Mouse (Mus musculus) bone marrow macrophage, adult 2 months (primary cell): ENCODE measurements around the gene Tdrd7. TPM values are rescaled to one million over a fixed set of nuclear protein-coding genes. Genes with fewer than 3 reads are reported as not detected.

Source experiments
- H3K27ac ChIP-seq: 2 replicates; pipeline ENCODE4 v1.5.1; 2012; ENCODE audit warnings: low read depth, low read length; ENCODE audit not compliant: insufficient read depth
- H3K4me1 ChIP-seq: 2 replicates; pipeline ENCODE4 v1.6.1; 2012; ENCODE audit warnings: low read length; ENCODE audit not compliant: control insufficient read depth, insufficient read depth
- H3K4me3 ChIP-seq: 2 replicates; pipeline ENCODE4 v1.5.1; 2012; ENCODE audit warnings: mild to moderate bottlenecking, low read length, moderate library complexity; ENCODE audit not compliant: insufficient read depth
- CTCF ChIP-seq: IDR thresholded peaks from 2 replicates; pipeline ENCODE4 v1.5.1; 2012; ENCODE audit warnings: low read depth, mild to moderate bottlenecking, low read length, moderate library complexity
- POLR2A ChIP-seq: IDR thresholded peaks from 2 replicates; pipeline ENCODE4 v1.6.1; 2012; ENCODE audit warnings: mild to moderate bottlenecking, low read depth, low read length, borderline replicate concordance
- polyA plus RNA-seq: library from polyadenylated mRNA; stranded (reverse); fragments of >200 nt; gene quantifications from 2 replicates; pipeline ENCODE4 v1.2.4, GENCODE M21; 2012; ENCODE audit not compliant: missing spikeins, insufficient read depth, insufficient read length

Gene Tdrd7
- polyA plus RNA-seq, 1 experiment = 44.1 TPM

DNA sequence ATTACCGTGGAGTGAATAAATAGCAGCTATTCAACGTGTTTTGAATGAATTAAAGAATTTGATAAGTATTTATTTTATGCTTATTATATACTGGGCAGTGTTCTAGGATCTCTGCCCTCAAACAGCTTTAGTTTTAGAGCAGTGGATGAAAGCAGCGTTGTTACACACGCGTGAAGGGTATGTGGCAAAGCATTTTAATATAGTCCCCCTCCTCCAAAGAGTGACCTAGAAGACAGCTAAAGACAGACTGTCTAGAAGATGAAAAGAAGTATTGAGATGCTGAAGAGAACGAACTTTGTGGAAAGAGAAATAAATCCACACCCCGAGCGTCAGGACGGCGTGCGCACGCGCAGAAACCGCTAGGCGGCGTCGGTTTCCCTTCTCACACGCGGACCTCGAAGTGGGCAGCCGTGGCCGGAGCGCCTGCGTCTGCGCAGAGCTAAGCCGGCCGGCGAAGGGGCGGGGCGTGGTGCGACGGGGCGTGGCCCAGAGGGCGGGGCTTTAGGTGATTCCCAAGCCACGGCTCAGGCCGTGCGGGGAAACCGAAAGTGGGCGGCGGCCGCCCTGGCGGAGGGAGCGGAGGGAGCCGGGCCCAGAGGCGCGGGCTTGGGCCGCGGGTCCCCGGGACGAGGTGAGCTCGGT is 6.8 kb downstream of the Tdrd7 start:
- Histone ChIP-seq H3K27ac (peak overlapping the region; percentile 52), H3K4me1 (peaks cover 19% of the 10 kb centered on the region), H3K4me3 (peak overlapping the region; percentile 98)
- TF ChIP-seq CTCF (peak; percentile 31; the same call in 1 of the 2 replicates), POLR2A (no peak)

DNA sequence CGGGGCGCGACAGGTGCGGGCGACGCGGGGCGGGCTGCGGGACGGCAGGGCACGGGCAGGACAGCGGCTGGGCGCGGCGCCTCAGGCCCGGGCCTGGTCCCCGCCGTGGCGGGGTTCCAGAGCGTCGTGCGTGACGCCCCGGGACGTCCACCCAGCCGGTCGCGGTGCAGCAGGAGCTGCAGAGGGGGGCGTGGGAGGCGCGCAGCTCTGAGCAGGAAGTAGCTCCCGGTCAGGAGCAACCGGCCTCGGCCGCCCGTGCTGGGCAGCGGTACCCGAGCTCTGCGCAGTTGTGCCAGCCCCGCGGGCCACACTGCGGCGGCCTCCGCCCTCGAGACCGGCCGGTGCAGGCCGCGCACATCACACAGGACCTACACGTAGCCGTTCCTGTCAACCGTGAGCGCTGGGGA is 7.3 kb downstream of the Tdrd7 start:
- H3K4me3 ChIP-seq = peak overlapping the region; percentile 98
- peaks cover 19% of the 10 kb centered on the region for H3K4me1 ChIP-seq
- H3K27ac ChIP-seq = peak overlapping the region; percentile 52
- TF ChIP-seq POLR2A (no peak), CTCF (no peak)

DNA sequence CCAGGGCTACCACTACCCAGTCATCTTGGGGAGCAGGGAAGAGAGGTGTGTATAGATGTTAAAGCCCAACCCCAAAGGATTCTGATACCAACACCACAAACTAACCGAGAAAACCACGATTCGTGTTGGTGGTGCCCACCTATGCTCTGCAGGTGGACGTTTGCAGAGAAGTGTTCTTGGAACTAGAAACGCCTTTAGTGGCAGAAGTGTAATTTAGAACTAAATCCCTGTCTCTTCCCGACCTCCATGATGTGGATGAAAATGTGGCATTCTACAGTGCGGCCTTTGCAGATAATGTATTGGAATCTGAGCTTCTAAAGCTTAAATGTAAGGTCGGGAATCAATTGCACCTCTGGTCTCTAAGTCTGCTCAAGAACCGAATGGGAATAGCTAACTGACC is 7.8 kb downstream of the Tdrd7 start:
- Histone ChIP-seq H3K4me1 (peaks cover 19% of the 10 kb centered on the region), H3K4me3 (peak overlapping the region; percentile 98), H3K27ac (no peak overlapping the region)
- TF ChIP-seq POLR2A (no peak), CTCF (no peak)

DNA sequence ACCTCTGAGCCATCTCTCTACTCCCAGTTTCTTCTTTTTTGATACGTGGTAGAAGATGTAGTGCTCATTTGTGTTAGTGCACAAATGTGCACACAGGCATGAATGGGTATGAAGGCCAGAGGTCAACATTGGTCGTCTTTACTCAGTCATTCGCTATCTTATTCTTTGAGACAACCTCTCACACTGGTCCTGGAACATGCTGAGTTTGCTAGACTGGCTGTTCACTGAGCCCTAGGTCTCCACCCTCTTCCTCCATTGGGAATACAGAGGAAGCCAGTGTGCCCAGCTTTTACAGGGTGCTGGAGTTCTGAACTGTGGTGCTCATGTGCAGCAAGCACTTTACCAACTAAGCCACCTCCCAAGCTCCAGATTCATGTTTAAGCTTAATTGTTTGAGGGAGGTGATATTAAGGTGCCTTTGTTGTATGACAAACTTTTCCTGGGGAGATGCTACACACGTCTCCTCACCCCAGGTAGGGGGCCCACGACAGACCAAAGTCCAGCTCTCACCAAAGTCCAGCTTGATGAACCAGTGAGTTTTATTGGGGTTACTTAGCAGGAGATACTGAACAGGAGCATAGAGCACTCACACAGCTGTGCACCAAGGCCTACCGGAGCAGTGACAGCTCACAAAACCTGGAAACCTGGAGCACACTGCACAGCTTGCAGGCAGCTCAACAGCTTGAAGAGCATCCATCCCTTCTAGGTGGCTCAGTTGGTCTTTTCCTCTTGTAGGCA is 12.0 kb downstream of the Tdrd7 start:
- no peak overlapping the region for H3K4me3 ChIP-seq
- peaks cover 32% of the 10 kb centered on the region for H3K4me1 ChIP-seq
- H3K27ac ChIP-seq = no peak overlapping the region
- TF ChIP-seq POLR2A (no peak), CTCF (no peak)

DNA sequence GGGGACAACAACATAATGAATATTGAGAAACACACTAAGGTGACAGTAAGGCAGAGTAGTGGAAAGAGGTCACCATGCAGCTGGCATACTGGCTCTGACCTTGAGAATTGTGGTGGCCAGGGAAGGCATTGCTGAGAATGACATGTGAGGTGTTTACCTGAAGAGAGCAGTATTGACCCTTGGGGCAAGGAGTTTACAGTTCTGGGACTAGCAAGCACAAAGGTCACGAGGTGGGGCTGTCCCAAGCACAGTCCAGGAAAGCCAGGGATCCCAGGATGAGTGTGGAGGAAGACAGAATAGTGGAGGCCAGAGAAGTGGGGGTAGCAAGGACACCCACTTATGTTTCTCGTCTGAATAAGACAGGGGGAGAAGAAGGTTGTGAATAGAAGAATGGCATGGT is 14.8 kb downstream of the Tdrd7 start:
- TF ChIP-seq POLR2A (no peak), CTCF (no peak)
- no peak overlapping the region for H3K27ac ChIP-seq
- no peak overlapping the region for H3K4me3 ChIP-seq
- H3K4me1 ChIP-seq = peaks cover 30% of the 10 kb centered on the region

DNA sequence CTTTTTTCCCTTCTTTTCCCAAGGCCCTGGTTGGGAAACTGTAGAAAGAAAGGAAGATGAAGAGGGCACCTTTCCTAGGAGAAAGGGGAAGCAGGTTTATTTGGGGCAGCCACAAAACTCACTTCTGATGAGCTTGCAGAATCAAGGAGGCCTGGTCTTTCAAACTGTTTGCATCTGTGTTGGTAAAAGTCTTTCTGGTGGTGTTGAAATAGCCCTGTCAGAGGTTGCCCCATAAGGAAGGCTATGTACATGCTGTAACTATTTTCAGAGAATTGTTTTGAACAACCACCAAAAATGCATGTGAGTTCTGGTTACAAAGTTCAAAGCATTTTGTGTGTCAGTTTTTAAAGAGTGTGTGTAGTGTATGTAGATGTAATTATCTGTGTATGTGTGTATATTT is 15.9 kb downstream of the Tdrd7 start:
- Histone ChIP-seq H3K4me1 (peaks cover 30% of the 10 kb centered on the region), H3K27ac (peak overlapping the region; percentile 89), H3K4me3 (no peak overlapping the region)
- no peak for TF ChIP-seq POLR2A
- TF ChIP-seq CTCF = no peak

DNA sequence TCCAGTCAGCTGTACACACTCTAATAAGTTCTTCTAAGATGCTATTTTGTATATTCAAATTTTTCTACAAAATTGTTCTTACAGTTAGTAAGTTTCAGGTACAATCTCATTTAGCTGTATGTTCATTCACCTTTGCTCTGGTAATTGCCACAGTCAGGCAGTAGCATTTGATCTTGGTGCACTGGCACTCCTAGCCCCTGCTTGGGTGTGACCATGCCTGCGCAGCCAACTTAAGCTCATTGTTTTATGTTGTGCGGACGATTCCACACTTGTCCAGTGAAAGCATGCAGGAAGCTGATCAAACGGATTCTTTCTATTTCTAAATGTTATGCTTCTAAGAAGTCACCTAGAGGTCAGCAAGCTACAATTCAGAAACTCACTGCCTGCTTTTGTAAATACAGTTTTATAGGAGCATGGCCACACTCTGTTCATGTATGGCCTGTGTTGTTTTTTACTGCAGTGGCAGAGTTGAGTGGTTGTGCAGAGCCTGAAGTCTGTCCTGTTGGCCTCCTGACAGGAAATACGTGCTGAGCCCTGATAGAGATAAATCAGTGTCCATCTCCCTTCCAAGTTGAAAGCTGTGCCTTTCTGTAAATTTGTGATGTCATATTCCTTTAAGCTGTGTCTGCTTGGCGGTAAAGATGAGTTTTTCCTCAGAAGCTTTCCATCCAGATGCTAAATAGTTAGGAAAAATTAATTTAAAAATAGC is 25.4 kb downstream of the Tdrd7 start:
- Histone ChIP-seq H3K4me3 (no peak overlapping the region), H3K4me1 (no peaks in the 10 kb centered on the region), H3K27ac (no peak overlapping the region)
- TF ChIP-seq CTCF (no peak), POLR2A (no peak)

DNA sequence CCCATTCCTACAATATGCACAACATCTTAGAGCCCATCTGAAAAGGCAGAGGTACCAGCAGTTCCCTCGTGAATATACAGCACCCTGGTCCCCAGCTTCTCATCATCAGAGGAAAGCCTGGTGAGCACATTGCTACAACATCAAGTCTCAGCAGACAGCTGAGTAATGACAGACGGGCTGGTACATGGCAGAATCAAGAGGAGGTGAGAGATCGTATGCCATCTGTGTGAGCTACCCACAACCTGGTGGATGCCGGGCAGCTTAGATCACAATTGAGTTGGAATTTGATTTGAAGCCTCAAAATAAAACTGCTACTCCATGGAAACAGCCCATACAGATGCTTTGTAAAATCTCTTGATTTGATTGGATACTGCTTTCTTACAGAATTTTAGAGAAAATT is 33.4 kb downstream of the Tdrd7 start:
- TF ChIP-seq POLR2A (no peak), CTCF (no peak)
- no peak overlapping the region for H3K27ac ChIP-seq
- 0 out of 2 replicates have a peak, but pooled peaks cover under 1% of the 10 kb centered on the region for H3K4me1 ChIP-seq
- H3K4me3 ChIP-seq = no peak overlapping the region

DNA sequence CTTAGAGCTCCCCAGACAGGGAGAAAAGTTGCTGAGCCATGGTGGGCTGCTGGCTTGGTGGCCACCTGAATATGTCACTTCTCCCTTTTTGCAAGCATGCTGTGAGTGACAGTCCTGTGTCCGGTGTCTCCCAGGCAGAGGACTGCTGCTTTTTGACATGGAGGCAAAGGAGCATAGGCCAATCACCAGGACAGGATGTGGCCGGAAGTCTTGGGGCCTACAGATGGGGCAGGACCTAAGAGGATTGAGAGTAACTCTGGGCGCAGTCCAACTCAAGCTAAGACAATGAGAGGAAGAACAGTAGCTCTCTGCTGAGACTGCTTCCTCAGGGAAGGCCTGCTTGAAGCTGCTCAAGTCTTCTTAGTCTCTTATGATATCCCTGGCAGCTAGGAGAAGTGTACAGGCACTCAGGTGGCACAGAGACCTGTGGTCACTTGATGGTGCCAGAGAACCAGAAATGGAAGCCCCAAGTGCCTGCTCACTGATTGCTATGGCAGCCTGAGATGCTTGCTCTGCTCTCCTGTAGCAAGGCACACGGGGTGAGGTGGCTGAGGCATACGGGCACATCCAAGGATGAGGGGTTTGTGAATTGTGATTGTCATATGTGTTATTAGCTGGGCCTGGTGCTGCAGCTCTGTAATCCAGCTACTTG is 43.1 kb downstream of the Tdrd7 start:
- TF ChIP-seq POLR2A (no peak), CTCF (no peak)
- H3K4me3 ChIP-seq = no peak overlapping the region
- no peak overlapping the region for H3K27ac ChIP-seq
- H3K4me1 ChIP-seq = 0 out of 2 replicates have a peak, but pooled peaks cover 3% of the 10 kb centered on the region

DNA sequence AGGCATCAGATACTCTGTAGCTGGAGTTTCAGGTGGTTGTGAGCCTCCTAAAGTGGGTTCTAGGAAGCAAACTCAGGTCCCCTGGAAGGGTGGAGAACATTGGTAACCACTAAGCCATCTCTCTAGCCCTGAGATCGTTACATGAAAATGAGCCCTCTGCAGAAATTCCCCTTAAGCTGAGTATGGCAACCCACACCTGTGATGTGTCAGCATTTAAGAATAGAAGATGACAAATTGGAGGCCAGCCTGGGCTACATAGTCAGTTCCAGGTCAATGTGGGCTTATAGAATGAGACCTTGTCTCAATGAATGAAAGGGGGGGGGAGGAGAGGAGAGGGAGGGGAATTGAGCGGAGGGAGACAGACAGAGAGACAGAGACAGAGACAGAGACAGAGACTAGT is 46.6 kb downstream of the Tdrd7 start:
- no peak overlapping the region for H3K27ac ChIP-seq
- no peaks in the 10 kb centered on the region for H3K4me1 ChIP-seq
- H3K4me3 ChIP-seq = no peak overlapping the region
- no peak for TF ChIP-seq CTCF
- no peak for TF ChIP-seq POLR2A

DNA sequence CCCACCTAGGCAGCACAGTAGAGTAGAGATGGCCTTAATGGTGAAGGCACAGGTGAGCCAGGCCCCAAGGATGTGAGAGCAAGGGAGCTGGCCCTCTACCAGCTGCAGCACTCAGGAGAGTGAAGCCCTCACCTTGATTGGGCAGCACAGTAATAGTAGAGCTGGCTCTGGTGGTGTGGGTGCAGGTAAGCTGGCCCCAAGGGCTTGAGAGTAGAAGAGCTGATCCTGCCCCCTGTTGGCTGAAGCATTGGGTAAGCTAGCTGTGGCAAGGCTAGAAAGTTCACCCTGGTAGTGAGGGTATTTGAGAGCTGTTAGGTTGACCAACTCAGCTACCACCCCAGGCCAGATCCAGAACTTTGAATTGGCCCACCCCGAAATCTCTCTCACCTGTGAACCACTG is 50.5 kb downstream of the Tdrd7 start:
- TF ChIP-seq POLR2A (no peak), CTCF (no peak)
- no peak overlapping the region for H3K27ac ChIP-seq
- H3K4me1 ChIP-seq = no peaks in the 10 kb centered on the region
- no peak overlapping the region for H3K4me3 ChIP-seq
